Mouse (Mus musculus) gastrocnemius, adult 2 months (tissue): ENCODE measurements at regions not wholly inside any gene's neighbourhood (a gene's known extent, or its start where the extent isn't known, plus 50 kb on each side); places are given as distances from the start of the nearest gene placed in this dataset.

ENCODE experiments used
- DNase-seq: peaks from one replicate; pipeline ENCODE4 v3.0.0; 2022
- H3K27ac ChIP-seq: fragments of 200-600 bp; 2 replicates; pipeline ENCODE4 v1.8.1; 2022; ENCODE audit warnings: mild to moderate bottlenecking
- H3K4me3 ChIP-seq: fragments of 200-600 bp; 2 replicates; pipeline ENCODE4 v1.8.1; 2022; ENCODE audit warnings: mild to moderate bottlenecking, moderate library complexity
- CTCF ChIP-seq: fragments of 200-600 bp; IDR thresholded peaks from 2 replicates; pipeline ENCODE4 v1.8.1; 2022; ENCODE audit warnings: antibody characterized with exemption, mild to moderate bottlenecking, moderate library complexity
- intact Hi-C: fragments of 180-260 bp; cut with DNase I; formaldehyde crosslinking; loops from one replicate; pipeline ENCODE4 v1.15.1; 2025

- no peak overlapping the region for H3K27ac ChIP-seq
- intact Hi-C loops: no loop called here
- H3K4me3 ChIP-seq: no peak overlapping the region
- TF ChIP-seq CTCF: no peak
- DNase-seq: no peak
Observed at GRCm38 (mm10) chr10:6053207-6053606, 131.0 kb upstream of the Rgs17 start.

GRCm38 (mm10) chr10:6043358-6043757 is 121.2 kb upstream of the Rgs17 start:
- intact Hi-C loops: no loop called here
- TF ChIP-seq CTCF: no peak
- DNase-seq: no peak
- H3K4me3 ChIP-seq: no peak overlapping the region
- no peak overlapping the region for H3K27ac ChIP-seq

GRCm38 (mm10) chr10:6039771-6040170 is 117.6 kb upstream of the Rgs17 start:
- intact Hi-C loops: no loop called here
- Histone ChIP-seq H3K4me3 (no peak overlapping the region), H3K27ac (no peak overlapping the region)
- no peak for DNase-seq
- no peak for TF ChIP-seq CTCF

GRCm38 (mm10) chr10:6035792-6036487 is 113.7 kb upstream of the Rgs17 start:
- H3K27ac ChIP-seq: no peak overlapping the region
- peak; percentile 43 for DNase-seq
- H3K4me3 ChIP-seq: no peak overlapping the region
- intact Hi-C loops: no loop called here
- peak; percentile 64 for TF ChIP-seq CTCF

- H3K4me3 ChIP-seq: no peak overlapping the region
- DNase-seq: no peak
- intact Hi-C loops: no loop called here
Observed at GRCm38 (mm10) chr10:6032469-6032868, 110.3 kb upstream of the Rgs17 start.

GRCm38 (mm10) chr10:6027551-6027950 is 105.4 kb upstream of the Rgs17 start:
- no peak overlapping the region for H3K27ac ChIP-seq
- no peak for DNase-seq
- no peak overlapping the region for H3K4me3 ChIP-seq
- intact Hi-C loops: no loop called here
- TF ChIP-seq CTCF: no peak

More at GRCm38 (mm10) chr10:6032469-6032868, 110.3 kb upstream of the Rgs17 start:
- TF ChIP-seq CTCF: no peak
- H3K27ac ChIP-seq: no peak overlapping the region

GRCm38 (mm10) chr10:6026317-6026716 is 104.1 kb upstream of the Rgs17 start:
- no peak for DNase-seq
- no peak for TF ChIP-seq CTCF
- H3K27ac ChIP-seq: no peak overlapping the region
- intact Hi-C loops: no loop called here
- no peak overlapping the region for H3K4me3 ChIP-seq

- no peak for DNase-seq
- no peak overlapping the region for H3K4me3 ChIP-seq
- TF ChIP-seq CTCF: no peak
- H3K27ac ChIP-seq: no peak overlapping the region
- intact Hi-C loops: no loop called here
Observed at GRCm38 (mm10) chr10:6022609-6023283, 100.5 kb upstream of the Rgs17 start.

GRCm38 (mm10) chr10:6020944-6021684 is 98.9 kb upstream of the Rgs17 start:
- TF ChIP-seq CTCF: no peak
- intact Hi-C loops: no loop called here
- Histone ChIP-seq H3K4me3 (no peak overlapping the region), H3K27ac (no peak overlapping the region)
- DNase-seq: no peak

GRCm38 (mm10) chr10:6013743-6014142 is 91.5 kb upstream of the Rgs17 start:
- no peak for DNase-seq
- intact Hi-C loops: no loop called here
- TF ChIP-seq CTCF: no peak
- Histone ChIP-seq H3K4me3 (no peak overlapping the region), H3K27ac (no peak overlapping the region)

GRCm38 (mm10) chr10:6011541-6011940 is 89.3 kb upstream of the Rgs17 start:
- Histone ChIP-seq H3K27ac (no peak overlapping the region), H3K4me3 (no peak overlapping the region)
- DNase-seq: no peak
- no peak for TF ChIP-seq CTCF
- intact Hi-C loops: no loop called here

- Histone ChIP-seq H3K27ac (no peak overlapping the region), H3K4me3 (no peak overlapping the region)
- intact Hi-C loops: no loop called here
- no peak for TF ChIP-seq CTCF
- peak; percentile 17 for DNase-seq
Observed at GRCm38 (mm10) chr10:6011029-6011428, 88.8 kb upstream of the Rgs17 start.
